In the genomic region with DNA sequence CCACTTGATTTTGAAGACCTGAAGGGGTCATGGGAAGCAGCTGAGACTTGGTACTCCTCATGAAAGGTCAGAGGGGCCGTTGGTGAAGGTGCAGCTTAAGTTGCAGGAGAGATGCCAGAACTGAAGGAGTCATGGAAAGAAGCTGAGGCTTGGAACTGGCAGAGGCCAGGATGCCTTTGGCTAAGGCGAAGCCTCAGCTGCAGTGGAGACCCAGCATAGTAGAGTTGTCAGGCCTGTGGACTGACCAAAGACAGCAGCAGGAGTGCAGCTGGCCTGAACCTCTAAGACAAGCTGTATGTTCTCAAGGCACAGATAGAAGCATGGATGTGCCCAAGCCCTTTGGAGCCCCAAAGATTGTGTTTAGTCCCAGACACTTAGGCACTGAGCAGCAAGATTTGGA, we compare ENCODE assay signal across 17 mouse cellular contexts. TPM values are rescaled to one million over a fixed set of nuclear protein-coding genes. Genes with fewer than 3 reads are reported as not detected.
DNase-seq lines count a peak whose midpoint lies in the region; ATAC-seq and TF ChIP-seq lines count a peak whose summit lies in the region.
"Had no signal": no experiment of that assay in that cellular context is flagged by ENCODE, and none has a peak within 500 bp of the region (broad histone marks: within the 10 kb centered on the region; RNA-seq: fewer than 3 reads in every experiment).

No protein-coding gene starts in this region.

- 70% methylated on average over 2 of the region's 2 CpGs for WGBS in intestine, embryonic 16.5 days
- 61% methylated on average over 2 of the region's 2 CpGs for WGBS in intestine, postnatal 0 days
- WGBS in liver, embryonic 11.5 days: 82% methylated on average over 2 of the region's 2 CpGs
- 77% methylated on average over 2 of the region's 2 CpGs for WGBS in liver, postnatal 0 days (ENCODE audit: insufficient replicate concordance)

- peak; percentile 55 for DNase-seq in gastrocnemius, adult 18-20 months (ENCODE audit: low spot score)
- no peak for DNase-seq in gastrocnemius, postnatal 36 days
- peak; percentile 26 for DNase-seq in liver, embryonic 11.5 days (ENCODE audit: low spot score)
- DNase-seq in liver, postnatal 0 days: no peak
- DNase-seq in lung, postnatal 10 days: peak; percentile 25
- no peak for DNase-seq in testis, postnatal 14 days (ENCODE audit: low spot score)
- DNase-seq: cerebellum, postnatal 10 days; embryo, embryonic 11 days; layer of hippocampus, postnatal 36 days; right cerebral cortex, postnatal 4 days had no signal

- no peaks in the 10 kb centered on the region for H3K36me3 ChIP-seq in intestine, embryonic 16.5 days (ENCODE audit: control insufficient read depth, insufficient read depth, low read length)
- H3K36me3 ChIP-seq in intestine, postnatal 0 days (ENCODE audit: control insufficient read depth, insufficient read depth): no peaks in the 10 kb centered on the region
- no peaks in the 10 kb centered on the region for H3K36me3 ChIP-seq in liver, embryonic 11.5 days (ENCODE audit: control insufficient read depth, insufficient read depth, low read length)
- H3K36me3 ChIP-seq in liver, postnatal 0 days (replicated peaks; ENCODE audit: insufficient read depth, low read length): no peaks in the 10 kb centered on the region
- H3K36me3 ChIP-seq: embryonic facial prominence, embryonic 15.5 days; forebrain, embryonic 12.5 days; midbrain, embryonic 15.5 days had no signal

- H3K27me3 ChIP-seq in intestine, embryonic 16.5 days (replicated peaks; ENCODE audit: control insufficient read depth, insufficient read depth, low read length): no peaks in the 10 kb centered on the region
- H3K27me3 ChIP-seq in intestine, postnatal 0 days (replicated peaks; ENCODE audit: control insufficient read depth, insufficient read depth, low read length): no peaks in the 10 kb centered on the region
- no peaks in the 10 kb centered on the region for H3K27me3 ChIP-seq in liver, embryonic 11.5 days (replicated peaks; ENCODE audit: control insufficient read depth, insufficient read depth, low read length)
- no peaks in the 10 kb centered on the region for H3K27me3 ChIP-seq in liver, postnatal 0 days (ENCODE audit: insufficient read depth, low read length)
- H3K27me3 ChIP-seq: embryonic facial prominence, embryonic 15.5 days; forebrain, embryonic 12.5 days; midbrain, embryonic 15.5 days had no signal

- peak overlapping the region; percentile 28; the same call in 1 of the 2 replicates for H3K27ac ChIP-seq in intestine, embryonic 16.5 days (ENCODE audit: low read length)
- H3K27ac ChIP-seq in intestine, postnatal 0 days (ENCODE audit: low read depth, low read length): no peak overlapping the region
- H3K27ac ChIP-seq in liver, embryonic 11.5 days (ENCODE audit: low read depth, low read length): no peak overlapping the region
- no peak overlapping the region for H3K27ac ChIP-seq in liver, postnatal 0 days (ENCODE audit: low read depth)
- H3K27ac ChIP-seq: forebrain, embryonic 12.5 days; liver, embryonic 14.5 days; midbrain, embryonic 15.5 days had no signal

- H3K4me1 ChIP-seq in intestine, embryonic 16.5 days (ENCODE audit: control insufficient read depth, insufficient read depth, low read length): peaks cover 16% of the 10 kb centered on the region
- H3K4me1 ChIP-seq in intestine, postnatal 0 days (replicated peaks; ENCODE audit: control insufficient read depth, insufficient read depth, low read length): no peaks in the 10 kb centered on the region
- H3K4me1 ChIP-seq in liver, embryonic 11.5 days (replicated peaks; ENCODE audit: control insufficient read depth, insufficient read depth, low read length): no peaks in the 10 kb centered on the region; the same call in 1 of the 2 replicates
- H3K4me1 ChIP-seq in liver, postnatal 0 days (ENCODE audit: insufficient read depth): peaks cover 6% of the 10 kb centered on the region
- H3K4me1 ChIP-seq: embryonic facial prominence, embryonic 15.5 days; midbrain, embryonic 15.5 days had no signal

- TF ChIP-seq EP300 in liver, postnatal 0 days (IDR thresholded peaks at IDR 0.05; ENCODE audit: low read depth): no peak

- H3K9me3 ChIP-seq in intestine, embryonic 16.5 days (ENCODE audit: control insufficient read depth, low read length): no peaks in the 10 kb centered on the region
- no peaks in the 10 kb centered on the region for H3K9me3 ChIP-seq in intestine, postnatal 0 days (ENCODE audit: control insufficient read depth)
- no peaks in the 10 kb centered on the region for H3K9me3 ChIP-seq in liver, embryonic 11.5 days (ENCODE audit: control insufficient read depth, low read length)
- H3K9me3 ChIP-seq in liver, postnatal 0 days (ENCODE audit: low read length): no peaks in the 10 kb centered on the region
- H3K9me3 ChIP-seq: embryonic facial prominence, embryonic 15.5 days; forebrain, embryonic 12.5 days; megakaryocyte, embryonic 14.5 days; midbrain, embryonic 15.5 days had no signal

- intact Hi-C loops in gastrocnemius, postnatal 36 days (cut with DNase I): no loop called here

- no peak overlapping the region for H3K4me3 ChIP-seq in intestine, embryonic 16.5 days (ENCODE audit: low read length)
- no peak overlapping the region for H3K4me3 ChIP-seq in intestine, postnatal 0 days (ENCODE audit: low read depth, low read length)
- no peak overlapping the region for H3K4me3 ChIP-seq in liver, embryonic 11.5 days (ENCODE audit: low read depth, low read length)
- no peak overlapping the region for H3K4me3 ChIP-seq in liver, postnatal 0 days (ENCODE audit: low read depth, low read length)
- H3K4me3 ChIP-seq: embryonic facial prominence, embryonic 15.5 days; forebrain, embryonic 12.5 days; megakaryocyte, embryonic 14.5 days; midbrain, embryonic 15.5 days had no signal

- no peak overlapping the region for H3K4me2 ChIP-seq in intestine, embryonic 16.5 days (ENCODE audit: low read depth, low read length)
- no peak overlapping the region for H3K4me2 ChIP-seq in intestine, postnatal 0 days (replicated peaks; ENCODE audit: low read depth)
- H3K4me2 ChIP-seq in liver, embryonic 11.5 days: no peak overlapping the region
- H3K4me2 ChIP-seq in liver, postnatal 0 days (ENCODE audit: low read depth, low read length): no peak overlapping the region
- H3K4me2 ChIP-seq: embryonic facial prominence, embryonic 15.5 days; forebrain, embryonic 12.5 days; midbrain, embryonic 15.5 days had no signal

- no peak for TF ChIP-seq CTCF in intestine, postnatal 0 days (IDR thresholded peaks at IDR 0.05; ENCODE audit: low read depth)
- TF ChIP-seq CTCF in liver, postnatal 0 days (IDR thresholded peaks at IDR 0.05; ENCODE audit: low read depth): no peak

- H3K9ac ChIP-seq in intestine, embryonic 16.5 days (ENCODE audit: low read depth, low read length): no peak overlapping the region
- no peak overlapping the region for H3K9ac ChIP-seq in intestine, postnatal 0 days (ENCODE audit: low read depth, low read length)
- no peak overlapping the region for H3K9ac ChIP-seq in liver, embryonic 11.5 days (ENCODE audit: low read depth, low read length)
- H3K9ac ChIP-seq in liver, postnatal 0 days (replicated peaks): no peak overlapping the region
- H3K9ac ChIP-seq: embryonic facial prominence, embryonic 15.5 days; forebrain, embryonic 12.5 days; liver, embryonic 14.5 days; midbrain, embryonic 15.5 days had no signal

- ATAC-seq in intestine, embryonic 16.5 days: no peak
- ATAC-seq in intestine, postnatal 0 days: no peak
- no peak for ATAC-seq in liver, embryonic 11.5 days (replicated peaks; ENCODE audit: low FRiP score)
- no peak for ATAC-seq in liver, postnatal 0 days
- ATAC-seq: midbrain, embryonic 15.5 days had no signal

RNA-seq across cellular contexts. Expression of a gene that starts 40.5 kb away (rescaled TPM):
- total RNA-seq in gastrocnemius, adult 18-20 months (2021): 1 to 10 TPM; 5.0 to 7.4 TPM
- 1 to 10 TPM; 4.3 to 6.9 TPM for total RNA-seq in gastrocnemius, postnatal 36 days (2021)
- polyA plus RNA-seq in intestine, embryonic 16.5 days (2015; fragmentation: Nextera tagmentation; extraction: Ambion mirVana): 6.8 and 7.3 TPM in 2 replicates
- polyA plus RNA-seq in intestine, postnatal 0 days (2015; fragmentation: Nextera tagmentation; extraction: Ambion mirVana): 3.2 and 3.5 TPM in 2 replicates
- polyA plus RNA-seq in liver, embryonic 11.5 days (2014; fragmentation: Nextera tagmentation; extraction: Ambion mirVana): 9.0 and 9.1 TPM in 2 replicates
- 3.9 and 4.5 TPM in 2 replicates for polyA plus RNA-seq in liver, postnatal 0 days (2015; fragmentation: Nextera tagmentation; extraction: Ambion mirVana)

Comparison
In these comparisons a context has a peak if more than half of its experiments do, and no peak if none do; other contexts are left out.
1. DNase-seq: peak in gastrocnemius, adult 18-20 months (single experiment), liver, embryonic 11.5 days (single experiment) and lung, postnatal 10 days (single experiment); none in gastrocnemius, postnatal 36 days (0 of 2), liver, postnatal 0 days (single experiment) and testis, postnatal 14 days (single experiment).